Mouse (Mus musculus): Measurements from ENCODE around the gene Jchain. TPM values are rescaled to one million over a fixed set of nuclear protein-coding genes. Genes with fewer than 3 reads are reported as not detected.

Jchain gene
- polyA plus RNA-seq (2016; fragmentation: Nextera tagmentation; extraction: Ambion mirVana), result 0.11 and 0.37 TPM in 2 replicates

DNA sequence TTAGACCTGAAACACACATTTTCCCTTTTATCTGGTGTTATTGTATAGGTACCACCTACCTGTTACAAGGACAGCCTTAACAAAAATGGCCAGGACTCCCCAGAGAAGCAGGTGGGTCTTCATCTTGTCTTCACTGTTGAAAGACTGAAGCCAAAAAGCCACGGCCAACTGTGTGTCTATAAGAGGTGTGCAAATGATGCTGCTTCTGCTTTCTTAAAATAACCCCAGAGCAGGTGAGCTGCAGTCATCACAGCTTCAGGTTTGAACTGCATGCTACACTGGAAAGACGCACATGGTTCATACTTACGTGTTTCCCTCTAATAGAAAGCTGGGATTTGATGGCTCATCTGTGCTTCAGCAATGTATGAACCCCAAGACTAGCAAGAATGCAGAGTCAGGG, at the start of gene Jchain:
Jchain (minus strand) TSS at position 235 of the 400 bp plus-strand sequence.
- Histone ChIP-seq H3K4me3 (no peak within 1 kb of the TSS), H3K27ac (replicated peaks) (no peak within 1 kb of the TSS), H3K27me3 (ENCODE audit: low read depth, poor library complexity, severe bottlenecking) (no peaks in the 10 kb centered on the region), H3K36me3 (no peaks in the 10 kb centered on the region), H3K4me1 (no peaks in the 10 kb centered on the region), H3K9me3 (replicated peaks) (no peaks in the 10 kb centered on the region)
- 90% methylated on average over 3 of the region's 3 CpGs for WGBS
- DNase-seq (ENCODE audit: low spot score), result no peak

DNA sequence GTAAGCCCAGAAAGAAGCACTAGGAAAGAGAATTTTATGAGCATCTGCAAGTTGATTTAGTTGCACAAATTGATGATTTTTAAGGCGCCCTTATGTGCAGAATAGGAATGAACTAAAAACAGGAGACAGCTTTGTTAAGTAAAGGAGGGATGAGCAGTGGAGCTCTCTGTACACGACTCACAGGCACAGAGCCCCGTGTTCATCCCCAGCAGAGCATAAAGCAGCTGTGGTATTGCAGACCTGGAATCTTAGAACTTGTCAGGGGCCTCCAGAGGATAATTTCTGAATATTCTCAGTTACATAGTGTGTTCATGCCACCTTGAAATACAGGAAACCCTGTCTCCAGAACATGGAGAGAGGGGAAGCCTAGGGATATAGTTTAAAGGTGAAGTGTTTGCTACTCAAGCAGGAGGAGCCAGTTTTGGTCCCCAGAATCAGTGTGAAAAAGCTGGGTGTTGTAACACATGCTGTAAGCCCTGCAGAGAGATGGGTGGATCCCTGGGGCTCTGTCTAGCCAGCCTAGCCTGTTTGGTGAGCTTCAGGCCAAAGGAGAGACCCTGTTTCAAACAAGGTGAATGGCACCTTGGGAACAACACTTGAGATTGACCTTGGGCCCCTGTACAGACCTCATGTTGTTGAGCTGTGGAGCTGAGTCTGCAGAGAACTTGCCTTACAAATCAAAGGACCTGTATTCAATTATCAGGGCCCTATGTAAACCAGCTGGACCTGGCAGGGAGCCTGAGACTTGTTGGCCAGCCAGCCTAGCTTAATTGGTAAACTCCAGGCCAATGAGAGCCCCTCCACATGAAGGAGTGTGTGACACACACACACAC, 48.0 kb upstream of the Jchain start:
- Histone ChIP-seq H3K9me3 (replicated peaks) (no peaks in the 10 kb centered on the region), H3K27ac (replicated peaks) (no peak overlapping the region), H3K4me1 (no peaks in the 10 kb centered on the region), H3K36me3 (peaks cover 13% of the 10 kb centered on the region), H3K4me3 (no peak overlapping the region), H3K27me3 (ENCODE audit: low read depth, poor library complexity, severe bottlenecking) (no peaks in the 10 kb centered on the region)
- no peak for DNase-seq (ENCODE audit: low spot score)
- 70% methylated on average over 3 of the region's 3 CpGs for WGBS

DNA sequence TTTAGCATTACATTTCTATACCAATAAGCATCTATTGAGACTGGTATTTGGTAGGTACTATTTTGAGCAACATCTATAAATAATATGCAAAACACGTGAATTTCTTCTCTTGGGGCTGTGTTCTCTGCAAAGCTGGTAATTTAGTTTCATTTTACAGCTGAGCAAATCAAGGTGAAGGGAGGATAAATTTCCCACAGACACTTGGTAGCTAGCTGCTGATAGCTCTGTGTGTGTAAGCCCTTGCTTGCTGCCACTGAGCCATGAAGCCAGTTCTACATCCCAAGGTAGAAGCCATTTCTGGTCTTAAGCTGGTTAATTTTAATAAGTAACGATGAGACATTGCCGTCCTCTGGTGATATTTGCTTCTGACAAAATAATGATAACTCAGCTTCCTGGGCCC, 47.1 kb upstream of the Jchain start:
- H3K4me3 ChIP-seq, result no peak overlapping the region
- H3K4me1 ChIP-seq, result no peaks in the 10 kb centered on the region
- H3K27ac ChIP-seq (replicated peaks), result no peak overlapping the region
- no peak for DNase-seq (ENCODE audit: low spot score)
- H3K9me3 ChIP-seq (replicated peaks), result no peaks in the 10 kb centered on the region
- H3K27me3 ChIP-seq (ENCODE audit: low read depth, poor library complexity, severe bottlenecking), result no peaks in the 10 kb centered on the region
- peaks cover 21% of the 10 kb centered on the region for H3K36me3 ChIP-seq
- 93% methylated on average over 3 of the region's 3 CpGs for WGBS

DNA sequence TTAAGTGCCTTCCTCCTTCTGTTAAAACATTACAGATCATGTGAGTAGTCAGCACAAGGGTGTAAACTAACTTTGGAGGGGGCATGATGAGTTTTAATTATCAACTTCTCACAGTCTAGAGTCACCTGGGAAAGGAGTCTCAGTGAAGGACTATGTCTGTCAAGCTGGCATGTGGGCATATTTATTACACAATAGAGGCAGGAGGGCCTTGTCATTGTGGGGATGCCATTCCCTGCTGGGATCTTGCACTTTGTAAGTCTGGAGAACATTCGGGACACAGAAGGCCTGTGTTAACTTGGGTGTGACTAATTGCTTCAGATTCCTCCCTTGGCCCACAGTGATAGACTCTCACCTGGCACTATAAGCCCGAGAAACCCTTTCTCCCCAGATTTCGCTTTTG, 41.9 kb upstream of the Jchain start:
- DNase-seq (ENCODE audit: low spot score), result no peak
- 88% methylated on average over 3 of the region's 3 CpGs for WGBS
- peaks cover 17% of the 10 kb centered on the region for H3K4me1 ChIP-seq
- no peak overlapping the region for H3K27ac ChIP-seq (replicated peaks)
- H3K36me3 ChIP-seq, result peaks cover 33% of the 10 kb centered on the region
- no peak overlapping the region for H3K4me3 ChIP-seq
- H3K27me3 ChIP-seq (ENCODE audit: low read depth, poor library complexity, severe bottlenecking), result no peaks in the 10 kb centered on the region
- no peaks in the 10 kb centered on the region for H3K9me3 ChIP-seq (replicated peaks)

DNA sequence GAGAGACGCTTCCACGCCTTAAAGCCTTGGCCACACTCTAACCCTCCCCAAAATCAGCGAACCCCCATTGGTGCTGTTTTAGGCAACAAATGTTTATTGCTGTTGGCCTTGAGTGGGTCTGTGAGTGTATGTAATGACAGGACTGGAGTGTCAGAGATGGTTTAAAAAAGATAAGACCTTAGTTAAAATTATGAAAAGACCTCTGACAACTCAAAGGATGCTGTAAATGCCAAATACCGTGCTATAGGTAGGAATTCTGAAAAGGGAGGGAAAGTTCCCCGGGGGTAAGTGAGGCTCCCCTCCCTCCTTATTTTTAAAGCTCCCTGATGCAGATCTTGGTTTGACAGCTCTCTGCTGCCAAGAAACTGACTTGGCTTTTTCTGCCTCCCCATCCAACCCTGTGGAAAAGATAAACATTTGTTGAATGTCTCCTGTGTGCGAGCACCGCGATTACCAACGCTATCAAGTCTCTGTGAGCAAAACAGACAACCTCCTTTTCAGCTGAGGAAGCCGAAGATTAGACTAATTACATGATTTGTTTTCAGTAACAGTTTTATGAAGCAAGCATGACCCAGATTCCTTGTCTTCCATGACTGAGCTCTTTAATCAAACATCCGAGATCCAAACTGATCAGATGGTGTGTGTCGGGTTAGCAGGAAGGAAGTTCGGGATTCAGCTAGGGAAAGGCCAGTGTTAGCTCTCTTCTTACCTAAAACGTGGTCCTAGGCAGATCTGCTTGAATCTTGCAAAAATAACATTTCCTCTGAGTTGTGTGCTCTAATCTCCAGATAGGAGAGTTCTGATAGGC, 38.5 kb upstream of the Jchain start:
- Histone ChIP-seq H3K36me3 (peaks cover 25% of the 10 kb centered on the region), H3K4me1 (peaks cover 23% of the 10 kb centered on the region), H3K4me3 (peak overlapping the region; percentile 91), H3K27ac (replicated peaks) (peak overlapping the region; percentile 92), H3K9me3 (replicated peaks) (no peaks in the 10 kb centered on the region), H3K27me3 (ENCODE audit: low read depth, poor library complexity, severe bottlenecking) (no peaks in the 10 kb centered on the region)
- WGBS, result 12% methylated on average over 14 of the region's 14 CpGs
- no peak for DNase-seq (ENCODE audit: low spot score)

DNA sequence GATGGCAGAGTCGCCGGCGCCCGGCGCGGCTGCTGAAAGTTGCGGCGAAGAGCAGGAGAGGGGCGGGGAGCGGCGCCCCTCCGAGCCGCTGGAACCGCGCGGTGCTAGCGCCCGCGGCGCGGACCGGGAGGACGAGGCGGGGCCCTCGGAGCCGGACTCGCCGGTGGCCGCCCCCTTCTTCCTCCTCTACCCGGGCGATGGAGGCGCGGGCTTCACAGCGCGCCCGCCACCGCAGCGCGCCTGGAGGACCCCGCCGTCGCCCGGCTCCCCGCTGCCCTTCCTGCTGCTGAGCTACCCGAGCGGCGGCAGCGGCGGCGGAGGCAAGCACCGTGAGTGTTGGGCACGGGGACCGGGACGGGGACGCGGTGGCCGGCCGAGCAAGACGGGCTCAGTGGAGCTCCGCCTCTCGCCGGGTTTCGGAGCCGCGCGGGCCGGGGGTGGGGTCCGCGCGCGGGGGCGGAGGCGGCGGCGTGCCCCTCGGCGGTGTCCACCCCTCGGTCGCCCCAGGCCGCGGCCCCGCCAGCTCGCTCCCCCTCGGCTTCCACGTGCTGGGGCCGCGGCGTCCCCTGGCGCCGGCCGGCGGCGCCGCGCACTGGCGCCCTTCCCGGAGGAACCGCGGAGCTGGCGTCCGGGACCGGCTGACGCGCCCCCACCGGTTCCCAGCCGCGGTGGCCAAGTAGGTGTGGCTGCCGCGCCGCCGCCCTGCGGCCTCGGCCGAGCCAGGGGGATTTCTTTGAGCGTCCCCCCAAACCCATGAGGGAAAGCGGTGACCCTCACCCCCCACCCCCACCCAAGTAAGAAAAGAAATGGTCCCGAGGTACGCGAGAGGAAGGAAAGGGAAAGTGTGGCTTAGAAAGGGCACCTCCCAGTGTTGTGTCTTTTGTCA, 37.7 kb upstream of the Jchain start:
- Histone ChIP-seq H3K9me3 (replicated peaks) (no peaks in the 10 kb centered on the region), H3K27ac (replicated peaks) (peak overlapping the region; percentile 92), H3K4me3 (peak overlapping the region; percentile 91), H3K27me3 (ENCODE audit: low read depth, poor library complexity, severe bottlenecking) (no peaks in the 10 kb centered on the region), H3K36me3 (peaks cover 16% of the 10 kb centered on the region), H3K4me1 (peaks cover 23% of the 10 kb centered on the region)
- WGBS, result under 1% methylated on average over 112 of the region's 119 CpGs
- peak; percentile 65 for DNase-seq (ENCODE audit: low spot score)

DNA sequence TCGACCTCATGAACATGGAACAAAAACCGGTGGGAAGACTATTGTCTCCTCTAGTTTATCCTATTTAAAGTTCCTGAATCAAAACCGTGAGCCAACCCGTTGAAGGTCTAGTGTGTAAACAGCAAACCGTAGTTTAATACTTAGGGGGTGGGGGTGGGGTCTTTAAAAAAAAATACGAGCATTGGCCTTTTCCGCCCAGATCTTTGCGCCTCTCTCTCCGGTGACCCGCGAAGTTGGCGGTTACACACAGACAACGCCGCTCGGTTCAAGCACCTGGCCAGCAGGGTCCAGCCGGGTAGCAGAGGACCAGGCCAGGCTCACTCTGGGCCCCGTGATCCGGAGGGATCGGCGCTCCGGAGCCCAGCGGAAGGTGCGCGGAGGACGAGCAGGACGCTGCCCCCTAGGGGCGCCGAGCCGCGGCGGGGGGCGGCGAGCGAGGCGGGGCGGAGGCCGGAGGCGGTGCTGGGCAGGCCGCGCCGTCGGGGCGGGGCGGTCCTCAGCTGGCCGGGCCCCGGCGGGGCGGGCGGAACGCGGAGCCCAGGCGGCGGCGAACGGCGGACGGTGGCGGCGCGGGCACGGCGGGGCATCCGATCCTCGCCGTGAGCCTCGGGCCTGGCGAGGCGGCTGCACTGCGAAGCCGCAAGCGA, 36.9 kb upstream of the Jchain start, which contains the start of gene Rufy3:
Rufy3 (plus strand) TSS at position 540 of the 647 bp plus-strand sequence.
- H3K27me3 ChIP-seq (ENCODE audit: low read depth, poor library complexity, severe bottlenecking), result no peaks in the 10 kb centered on the region
- peaks cover 23% of the 10 kb centered on the region for H3K4me1 ChIP-seq
- peak within 1 kb of the TSS; percentile 92 for H3K27ac ChIP-seq (replicated peaks)
- H3K36me3 ChIP-seq, result peaks cover 10% of the 10 kb centered on the region
- H3K9me3 ChIP-seq (replicated peaks), result no peaks in the 10 kb centered on the region
- WGBS, result under 1% methylated on average over 50 of the region's 71 CpGs
- peak; percentile 80 for DNase-seq (ENCODE audit: low spot score)
- H3K4me3 ChIP-seq, result peak within 1 kb of the TSS; percentile 91

DNA sequence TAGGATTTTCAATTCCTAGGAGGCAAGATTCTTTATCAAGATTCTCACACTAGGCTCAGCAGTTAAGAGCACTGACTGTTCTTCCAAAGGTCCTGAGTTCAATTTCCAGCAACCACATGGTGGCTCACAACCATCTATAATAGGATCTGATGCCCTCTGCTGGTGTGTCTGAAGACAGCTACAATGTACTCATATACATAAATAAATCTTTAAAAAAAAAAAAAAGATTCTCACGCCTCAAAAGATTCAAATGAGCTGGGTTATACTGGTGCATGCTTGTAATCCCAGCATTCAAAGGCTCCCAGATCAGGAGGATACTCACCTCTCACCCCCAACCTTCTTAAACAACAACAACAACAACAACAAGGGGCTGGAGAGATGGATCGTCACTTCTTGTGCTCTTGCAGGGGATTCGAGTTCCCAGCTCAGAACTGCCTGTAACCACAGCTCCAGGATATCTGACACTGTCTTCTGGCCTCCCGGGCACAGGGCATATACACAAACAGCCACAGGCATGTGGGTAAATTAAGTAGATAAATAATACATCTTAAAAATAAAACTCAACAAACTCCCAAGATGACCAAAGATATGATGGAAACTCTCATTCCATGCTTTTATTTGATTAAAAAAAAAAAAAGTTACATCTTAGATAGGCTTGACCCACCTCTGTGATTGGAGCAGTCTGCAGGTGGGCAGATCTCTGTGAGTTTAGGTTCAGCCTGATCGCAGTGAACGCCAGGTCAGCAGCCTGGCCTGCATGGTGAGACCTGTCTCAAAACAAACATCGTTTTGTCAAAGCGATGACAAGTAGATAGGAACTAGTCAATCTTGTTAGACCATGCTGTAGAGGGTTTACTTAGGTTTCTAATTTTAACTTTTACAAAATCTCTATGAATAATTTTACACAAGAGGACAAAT, 35.4 kb upstream of the Jchain start:
- no peak for DNase-seq (ENCODE audit: low spot score)
- Histone ChIP-seq H3K4me3 (no peak overlapping the region), H3K9me3 (replicated peaks) (no peaks in the 10 kb centered on the region), H3K36me3 (peaks cover 2% of the 10 kb centered on the region; the same call in 1 of the 2 replicates), H3K27ac (replicated peaks) (no peak overlapping the region), H3K27me3 (ENCODE audit: low read depth, poor library complexity, severe bottlenecking) (no peaks in the 10 kb centered on the region), H3K4me1 (peaks cover 23% of the 10 kb centered on the region)
- 68% methylated on average over 8 of the region's 8 CpGs for WGBS

DNA sequence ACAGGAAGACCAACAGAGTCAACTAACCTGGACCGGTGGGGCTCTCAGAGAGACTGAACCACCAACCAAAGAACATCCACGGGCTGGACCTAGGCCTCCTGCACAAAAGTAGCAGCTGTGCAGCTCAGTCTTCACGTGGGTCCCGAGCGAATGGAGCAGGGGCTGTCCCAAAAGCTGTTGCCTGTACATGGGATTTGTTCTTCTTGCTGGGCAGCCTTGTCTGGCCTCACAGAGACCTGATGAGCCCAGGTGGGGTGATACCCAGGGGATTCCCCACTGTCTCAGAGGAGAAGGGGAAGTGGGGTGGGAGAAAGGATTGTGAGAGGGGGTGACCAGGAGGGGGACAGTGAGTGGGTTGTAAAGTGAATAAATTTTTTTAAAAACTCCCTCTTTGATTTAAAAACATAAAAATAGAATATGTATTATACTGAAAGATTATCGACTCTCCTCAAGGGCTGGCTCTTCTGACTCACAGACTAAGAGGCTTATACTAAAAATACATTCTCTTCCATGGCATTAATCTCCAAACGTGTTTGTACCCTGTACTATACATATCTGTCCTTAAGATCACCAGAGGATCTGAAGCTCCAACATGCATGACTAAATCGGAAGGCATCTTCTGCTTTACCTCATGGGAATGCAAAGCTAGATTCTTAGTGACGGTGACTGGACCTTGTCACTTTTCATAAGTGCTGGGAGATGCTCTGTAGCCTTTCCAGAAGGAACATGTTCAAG, 33.6 kb upstream of the Jchain start:
- no peak for DNase-seq (ENCODE audit: low spot score)
- Histone ChIP-seq H3K27me3 (ENCODE audit: low read depth, poor library complexity, severe bottlenecking) (no peaks in the 10 kb centered on the region), H3K27ac (replicated peaks) (no peak overlapping the region)

DNA sequence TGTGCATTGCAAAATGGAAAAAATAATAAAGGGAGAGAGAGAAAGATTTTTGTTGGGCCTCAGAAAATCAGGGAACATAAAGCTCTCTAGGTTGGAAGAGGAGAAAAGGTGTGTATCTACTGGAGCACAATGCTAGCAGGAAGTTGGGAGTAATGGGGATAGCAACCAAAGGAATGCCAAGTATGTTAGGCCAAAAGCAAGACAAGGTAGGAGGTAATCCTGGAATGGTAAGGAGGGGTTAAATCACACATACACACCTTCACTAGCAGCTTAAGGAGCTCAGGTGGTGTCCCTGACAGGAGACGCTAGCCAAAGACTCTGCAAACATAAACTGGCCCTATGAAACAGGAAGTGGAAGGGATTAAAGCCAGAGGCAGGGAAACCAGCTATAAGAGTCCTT, 31.3 kb upstream of the Jchain start:
- peaks cover 23% of the 10 kb centered on the region for H3K4me1 ChIP-seq
- H3K27me3 ChIP-seq (ENCODE audit: low read depth, poor library complexity, severe bottlenecking), result no peaks in the 10 kb centered on the region
- H3K27ac ChIP-seq (replicated peaks), result no peak overlapping the region
- no peak for DNase-seq (ENCODE audit: low spot score)
- peaks cover 26% of the 10 kb centered on the region for H3K36me3 ChIP-seq
- no peak overlapping the region for H3K4me3 ChIP-seq
- H3K9me3 ChIP-seq (replicated peaks), result no peaks in the 10 kb centered on the region
- 72% methylated on average over 1 of the region's 1 CpGs for WGBS

More for the DNA sequence above, 33.6 kb upstream of the Jchain start:
- WGBS, result 85% methylated on average over 9 of the region's 9 CpGs
- Histone ChIP-seq H3K36me3 (peaks cover 16% of the 10 kb centered on the region), H3K4me1 (peaks cover 17% of the 10 kb centered on the region), H3K4me3 (no peak overlapping the region), H3K9me3 (replicated peaks) (no peaks in the 10 kb centered on the region)
